Mouse (Mus musculus) liver, embryonic 14.5 days (tissue): ENCODE measurements at regions not wholly inside any gene's neighbourhood (a gene's known extent, or its start where the extent isn't known, plus 50 kb on each side); places are given as distances from the start of the nearest gene placed in this dataset.

Experiments used
- CTCF ChIP-seq: IDR thresholded peaks from 2 replicates; pipeline ENCODE4 v1.5.1; 2016; ENCODE audit warnings: antibody characterized with exemption, low read depth, control low read depth
- EP300 ChIP-seq: IDR thresholded peaks from 2 replicates; pipeline ENCODE4 v1.6.1; 2016; ENCODE audit warnings: antibody characterized with exemption, low read depth

- no peak for TF ChIP-seq CTCF
- no peak for TF ChIP-seq EP300
Measured at GRCm38 (mm10) chr12:77595821-77596220, 357.9 kb downstream of the Fut8 start.
